Mouse (Mus musculus): Measurements from ENCODE around the gene Hnrnpa3. TPM values are rescaled to one million over a fixed set of nuclear protein-coding genes. Genes with fewer than 3 reads are reported as not detected.

Gene Hnrnpa3
- total and polyA plus RNA-seq, 3 experiments, result 126 to 437 (median 342) TPM

- TF ChIP-seq MEF2A (IDR thresholded peaks at IDR 0.05; ENCODE audit: extremely low read depth, insufficient replicate concordance, low read depth, low read length, poor library complexity, severe bottlenecking) (no peak), MAZ (IDR thresholded peaks at IDR 0.05; ENCODE audit: low read depth, low read length) (no peak), POLR2AphosphoS2 (IDR thresholded peaks at IDR 0.05; ENCODE audit: low read length) (no peak), POLR2A (IDR thresholded peaks at IDR 0.05; ENCODE audit: control insufficient read depth in 1 of 2, insufficient read depth in 1 of 2, low read depth in 1 of 2, low read length in 2 of 2, poor library complexity in 1 of 2) (no peak), ZKSCAN1 (IDR thresholded peaks at IDR 0.05; ENCODE audit: low read depth, low read length) (no peak), UBTF (IDR thresholded peaks at IDR 0.05; ENCODE audit: borderline replicate concordance, insufficient read depth, low read depth, low read length) (no peak), USF2 (IDR thresholded peaks at IDR 0.05; ENCODE audit: borderline replicate concordance in 1 of 2, insufficient read depth in 1 of 2, low read depth in 1 of 2, low read length in 2 of 2) (no peak), CHD2 (IDR thresholded peaks at IDR 0.05; ENCODE audit: low read length) (no peak), GABPA (IDR thresholded peaks at IDR 0.05; ENCODE audit: low read depth, low read length) (no peak), TCF12 (IDR thresholded peaks at IDR 0.05; ENCODE audit: low read depth, low read length) (no peak), HCFC1 (IDR thresholded peaks at IDR 0.05; ENCODE audit: low read depth, low read length) (no peak), ZC3H11A (IDR thresholded peaks at IDR 0.05; ENCODE audit: low read depth, low read length) (no peak), E2F4 (IDR thresholded peaks at IDR 0.05; ENCODE audit: borderline replicate concordance, low read depth, low read length) (no peak), MXI1 (IDR thresholded peaks at IDR 0.05; ENCODE audit: low read depth, low read length) (no peak), TAL1 (IDR thresholded peaks at IDR 0.05; ENCODE audit: low read length) (no peak), JUND (IDR thresholded peaks at IDR 0.05; ENCODE audit: low read depth, low read length) (no peak), ETS1 (IDR thresholded peaks at IDR 0.05; ENCODE audit: low read depth, low read length) (no peak), USF1 (IDR thresholded peaks at IDR 0.05; ENCODE audit: low read depth, low read length) (no peak), MYB (IDR thresholded peaks at IDR 0.05; ENCODE audit: low read depth, low read length) (no peak), KAT2A (conservative IDR thresholded peaks at IDR 0.05; ENCODE audit: low read depth, low read length) (no peak)
- no peak for DNase-seq (ENCODE audit: low read depth, low spot score)
- H3K27me3 ChIP-seq (ENCODE audit: control insufficient read depth in 1 of 2, insufficient read depth in 2 of 2, low read length in 2 of 2), result no peaks in the 10 kb centered on the region
- no peak overlapping the region for H3K4me3 ChIP-seq (ENCODE audit: control insufficient read depth in 1 of 2, insufficient read depth in 1 of 2, low read depth in 2 of 2, low read length in 2 of 2)
- peaks cover 22 to 44% of the 10 kb centered on the region in 2 experiments for H3K36me3 ChIP-seq (ENCODE audit: control insufficient read depth in 1 of 2, insufficient read depth in 2 of 2, low read length in 2 of 2)
- no peak overlapping the region for H3K27ac ChIP-seq (ENCODE audit: control insufficient read depth, low read depth, low read length)
- no peak overlapping the region for H3K9ac ChIP-seq (ENCODE audit: control insufficient read depth, low read depth, low read length, poor library complexity, severe bottlenecking)
- peaks cover 13 to 23% of the 10 kb centered on the region in 2 experiments for H3K4me1 ChIP-seq (ENCODE audit: control insufficient read depth in 1 of 2, insufficient read depth in 2 of 2, low read length in 2 of 2)
- H3K79me2 ChIP-seq (ENCODE audit: control insufficient read depth, insufficient read depth, low read length, poor library complexity), result peaks cover 93% of the 10 kb centered on the region
- H3K9me3 ChIP-seq (replicated peaks; ENCODE audit: insufficient read depth, low read length), result no peaks in the 10 kb centered on the region
Observed at GRCm38 (mm10) chr2:75697222-75697621, 38.2 kb downstream of the Hnrnpa3 start.

- no peak overlapping the region for H3K27ac ChIP-seq (ENCODE audit: control insufficient read depth, low read depth, low read length)
- peaks cover 20 to 46% of the 10 kb centered on the region in 2 experiments for H3K36me3 ChIP-seq (ENCODE audit: control insufficient read depth in 1 of 2, insufficient read depth in 2 of 2, low read length in 2 of 2)
- no peaks in the 10 kb centered on the region for H3K9me3 ChIP-seq (replicated peaks; ENCODE audit: insufficient read depth, low read length)
- TF ChIP-seq ZKSCAN1 (IDR thresholded peaks at IDR 0.05; ENCODE audit: low read depth, low read length) (no peak), POLR2AphosphoS5 (IDR thresholded peaks at IDR 0.05; ENCODE audit: borderline replicate concordance, low read depth, low read length) (no peak), MXI1 (IDR thresholded peaks at IDR 0.05; ENCODE audit: low read depth, low read length) (peak; percentile 47; the same call in 1 of the 2 replicates), CHD1 (IDR thresholded peaks at IDR 0.05; ENCODE audit: low read depth, low read length) (0 out of 2 replicates have a peak, but pooled peaks have one; percentile 39)
- no peaks in the 10 kb centered on the region for H3K27me3 ChIP-seq (ENCODE audit: control insufficient read depth in 1 of 2, insufficient read depth in 2 of 2, low read length in 2 of 2)
- H3K9ac ChIP-seq (ENCODE audit: control insufficient read depth, low read depth, low read length, poor library complexity, severe bottlenecking), result no peak overlapping the region
- H3K4me3 ChIP-seq (ENCODE audit: control insufficient read depth in 1 of 2, insufficient read depth in 1 of 2, low read depth in 2 of 2, low read length in 2 of 2), result no peak overlapping the region
- H3K4me1 ChIP-seq (ENCODE audit: control insufficient read depth in 1 of 2, insufficient read depth in 2 of 2, low read length in 2 of 2), result peaks cover 13 to 24% of the 10 kb centered on the region in 2 experiments
- H3K79me2 ChIP-seq (ENCODE audit: control insufficient read depth, insufficient read depth, low read length, poor library complexity), result peaks cover 93% of the 10 kb centered on the region
- peak; percentile 49 for DNase-seq (ENCODE audit: low read depth, low spot score)
Observed at GRCm38 (mm10) chr2:75698007-75698406, 38.9 kb downstream of the Hnrnpa3 start.
